Mouse (Mus musculus) CD8-positive naive resting alpha-beta T cell, adult 2 months (primary cell): ENCODE results near the gene Itgb2l.

Source experiments
- DNase-seq, 2 experiments: peaks; one replicate each; pipeline ENCODE4 v3.0.0; 2022; ENCODE audit warnings: low read depth in 2 of 2, low spot score in 2 of 2

The Itgb2l gene

GRCm38 (mm10) chr16:96429046-96429445, 14.4 kb downstream of the Itgb2l start:
- DNase-seq, result no peak

GRCm38 (mm10) chr16:96426671-96427070, 16.7 kb downstream of the Itgb2l start:
- no peak for DNase-seq

- DNase-seq, result no peak
Observed at GRCm38 (mm10) chr16:96425044-96425443, 18.4 kb downstream of the Itgb2l start.

GRCm38 (mm10) chr16:96408064-96408465, 35.4 kb downstream of the Itgb2l start:
- no peak for DNase-seq

GRCm38 (mm10) chr16:96406312-96406711, 37.1 kb downstream of the Itgb2l start:
- DNase-seq, result no peak

- no peak for DNase-seq
Observed at GRCm38 (mm10) chr16:96402294-96402693, 41.1 kb downstream of the Itgb2l start.

GRCm38 (mm10) chr16:96400046-96400445, 43.4 kb downstream of the Itgb2l start:
- no peak for DNase-seq

- no peak for DNase-seq
Observed at GRCm38 (mm10) chr16:96398806-96399205, 44.6 kb downstream of the Itgb2l start.

- DNase-seq, result no peak
Observed at GRCm38 (mm10) chr16:96396013-96396650, 47.3 kb downstream of the Itgb2l start.

- no peak for DNase-seq
Observed at GRCm38 (mm10) chr16:96395516-96395915, 47.9 kb downstream of the Itgb2l start.

- DNase-seq, result no peak
Observed at GRCm38 (mm10) chr16:96391070-96391469, 52.3 kb downstream of the Itgb2l start.

- no peak for DNase-seq
Observed at GRCm38 (mm10) chr16:96388481-96388880, 54.9 kb downstream of the Itgb2l start.

GRCm38 (mm10) chr16:96387685-96388371, 55.6 kb downstream of the Itgb2l start:
- no peak for DNase-seq

- no peak for DNase-seq
Observed at GRCm38 (mm10) chr16:96384741-96385140, 58.7 kb downstream of the Itgb2l start.

GRCm38 (mm10) chr16:96382496-96383181, 60.8 kb downstream of the Itgb2l start:
- DNase-seq, result no peak

- no peak for DNase-seq
Observed at GRCm38 (mm10) chr16:96381435-96381834, 62.0 kb downstream of the Itgb2l start.

GRCm38 (mm10) chr16:96378111-96378510, 65.3 kb downstream of the Itgb2l start:
- no peak for DNase-seq

GRCm38 (mm10) chr16:96376342-96376741, 67.1 kb downstream of the Itgb2l start:
- no peak for DNase-seq

- DNase-seq, result no peak
Observed at GRCm38 (mm10) chr16:96375538-96375937, 67.9 kb downstream of the Itgb2l start.

- DNase-seq, result no peak
Observed at GRCm38 (mm10) chr16:96372752-96373118, 70.7 kb downstream of the Itgb2l start.
